In the genomic region with DNA sequence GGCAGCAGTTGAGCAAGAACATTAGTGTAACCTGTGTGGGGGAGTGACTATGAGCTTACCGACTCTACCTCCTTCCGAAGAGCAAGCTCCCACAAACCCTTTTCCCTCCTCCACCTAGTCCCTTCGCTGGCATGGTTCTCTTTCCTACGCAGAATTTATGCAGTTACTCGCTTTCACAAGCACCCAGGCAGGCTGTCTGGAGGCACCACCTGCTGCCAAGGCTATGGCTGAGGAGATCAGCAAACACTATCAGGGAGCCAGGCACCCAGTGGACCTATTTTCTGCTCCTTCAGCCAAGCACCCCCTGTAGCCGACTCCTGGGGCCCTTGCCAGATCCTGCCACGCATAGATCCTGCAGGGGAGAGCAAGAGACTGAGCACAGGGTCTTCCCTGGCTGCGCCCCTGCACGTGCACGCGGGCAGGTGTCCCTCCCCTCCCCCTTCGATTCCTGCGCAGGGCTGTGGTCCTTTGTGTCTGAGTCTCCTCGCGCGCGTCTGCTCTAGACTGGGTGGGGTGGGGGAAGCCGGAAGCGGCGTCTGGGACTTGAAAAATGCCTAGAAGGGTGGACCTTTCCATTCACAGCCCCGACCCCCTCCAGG, we compare ENCODE assay signal across 9 mouse cellular contexts.
DNase-seq lines count a peak whose midpoint lies in the region; ATAC-seq lines count a peak whose summit lies in the region.
"Had no signal": no experiment of that assay in that cellular context is flagged by ENCODE, and none has a peak within 500 bp of the region (broad histone marks: within the 10 kb centered on the region; RNA-seq: fewer than 3 reads in every experiment).

No protein-coding gene starts in this region.

- peak overlapping the region; percentile 55 for H3K4me3 ChIP-seq in heart, embryonic 16.5 days (ENCODE audit: low read length)

- H3K9ac ChIP-seq in heart, embryonic 16.5 days (ENCODE audit: low read length): peak overlapping the region; percentile 72

- H3K9me3 ChIP-seq in heart, embryonic 16.5 days (replicated peaks; ENCODE audit: control insufficient read depth, low read length): no peaks in the 10 kb centered on the region

- H3K4me2 ChIP-seq in heart, embryonic 16.5 days (ENCODE audit: low read depth, low read length): peak overlapping the region; percentile 77

- peak; percentile 71 for ATAC-seq in heart, embryonic 16.5 days (replicated peaks; ENCODE audit: extremely low read depth, insufficient read depth, low FRiP score)

- H3K36me3 ChIP-seq in heart, embryonic 16.5 days (ENCODE audit: control insufficient read depth, insufficient read depth): no peaks in the 10 kb centered on the region
- no peaks in the 10 kb centered on the region for H3K36me3 ChIP-seq in splenic B cell, adult 2 months (ENCODE audit: control insufficient read depth, insufficient read depth, low read length, poor library complexity, severe bottlenecking)
- H3K36me3 ChIP-seq: G1E had no signal

- DNase-seq in gastrocnemius, postnatal 10 days: peak; percentile 30
- no peak for DNase-seq in gastrocnemius, adult 18-20 months (ENCODE audit: low spot score)
- DNase-seq in embryo, embryonic 11.5 days (ENCODE audit: low read depth, low spot score): peak; percentile 77
- peak; percentile 38 to 41 for DNase-seq in layer of hippocampus, postnatal 36 days
- DNase-seq in lung, postnatal 4 days: peak; percentile 37 to 45
- DNase-seq in splenic B cell, adult 2 months (ENCODE audit: low read depth, low spot score): peak; percentile 19
- no peak for DNase-seq in spleen, postnatal 14 days (ENCODE audit: low spot score in 2 of 2)

- H3K4me1 ChIP-seq in heart, embryonic 16.5 days (ENCODE audit: control insufficient read depth, insufficient read depth, low read length): peaks cover 26% of the 10 kb centered on the region

- H3K27me3 ChIP-seq in heart, embryonic 16.5 days (ENCODE audit: control insufficient read depth, insufficient read depth, low read length): no peaks in the 10 kb centered on the region
- no peaks in the 10 kb centered on the region for H3K27me3 ChIP-seq in splenic B cell, adult 2 months (ENCODE audit: control insufficient read depth, insufficient read depth, low read length, poor library complexity, severe bottlenecking)

- WGBS in heart, embryonic 16.5 days: 2% methylated on average over 21 of the region's 21 CpGs

- peak overlapping the region; percentile 67; the same call in 1 of the 2 replicates for H3K27ac ChIP-seq in heart, embryonic 16.5 days (ENCODE audit: low read length)

Comparison
In these comparisons a context has a peak if more than half of its experiments do, and no peak if none do; other contexts are left out.
1. DNase-seq: peak in gastrocnemius, postnatal 10 days (single experiment), embryo, embryonic 11.5 days (single experiment), layer of hippocampus, postnatal 36 days (2 of 2), lung, postnatal 4 days (2 of 2) and splenic B cell, adult 2 months (single experiment); none in gastrocnemius, adult 18-20 months (single experiment) and spleen, postnatal 14 days (0 of 2).